Mouse (Mus musculus): ENCODE data around the gene Tmem132c.

Gene Tmem132c

DNA sequence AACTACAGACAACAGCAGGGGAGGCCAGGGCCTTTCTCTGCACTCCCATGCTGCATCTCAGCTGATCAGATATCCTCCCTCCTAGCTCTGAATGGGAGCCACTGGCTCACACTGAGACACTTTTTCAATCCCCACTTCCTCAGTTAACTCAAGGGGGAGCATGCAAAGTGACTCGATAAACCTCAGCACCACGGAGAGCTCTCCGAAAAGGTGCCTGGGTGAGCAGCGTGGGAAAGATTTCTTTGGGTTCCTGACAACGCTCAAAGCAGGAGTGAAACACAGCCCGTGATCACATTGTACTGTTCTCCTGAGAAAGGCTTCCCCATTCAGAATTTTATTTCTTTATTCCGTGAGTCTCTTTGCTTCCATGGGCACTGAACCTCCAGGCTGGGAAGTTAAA, 261.2 kb downstream of the Tmem132c start:
- peak; percentile 48 for DNase-seq

DNA sequence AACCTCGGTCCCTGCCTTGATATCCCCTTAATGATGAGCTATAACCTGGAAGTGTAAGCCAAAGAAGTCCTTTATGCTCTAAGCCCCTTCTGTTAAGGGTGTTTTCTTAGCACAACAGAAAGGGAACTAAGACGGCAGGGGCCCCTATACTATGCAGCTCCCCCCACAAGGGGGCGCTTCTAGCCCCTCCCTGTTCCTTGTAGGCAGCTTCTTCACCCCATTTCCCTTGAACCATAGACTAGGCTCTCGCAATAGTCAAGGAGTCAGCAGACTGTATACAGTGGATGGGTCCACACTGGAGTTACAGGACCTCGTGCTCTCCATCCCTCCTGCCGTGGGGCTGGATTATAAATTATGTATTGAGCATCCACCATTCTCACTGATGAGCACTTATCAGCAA, 264.1 kb downstream of the Tmem132c start:
- DNase-seq: no peak

- no peak for DNase-seq
Observed at GRCm38 (mm10) chr5:127511653-127512052, 270.0 kb downstream of the Tmem132c start.

GRCm38 (mm10) chr5:127515960-127516359, 274.4 kb downstream of the Tmem132c start:
- no peak for DNase-seq

- peak; percentile 50 for DNase-seq
Observed at GRCm38 (mm10) chr5:127522744-127523476, 281.3 kb downstream of the Tmem132c start.

- DNase-seq: no peak
Observed at GRCm38 (mm10) chr5:127527344-127527974, 285.9 kb downstream of the Tmem132c start.

GRCm38 (mm10) chr5:127537508-127537907, 295.9 kb downstream of the Tmem132c start:
- DNase-seq: no peak

GRCm38 (mm10) chr5:127546585-127546991, 305.0 kb downstream of the Tmem132c start:
- no peak for DNase-seq

DNA sequence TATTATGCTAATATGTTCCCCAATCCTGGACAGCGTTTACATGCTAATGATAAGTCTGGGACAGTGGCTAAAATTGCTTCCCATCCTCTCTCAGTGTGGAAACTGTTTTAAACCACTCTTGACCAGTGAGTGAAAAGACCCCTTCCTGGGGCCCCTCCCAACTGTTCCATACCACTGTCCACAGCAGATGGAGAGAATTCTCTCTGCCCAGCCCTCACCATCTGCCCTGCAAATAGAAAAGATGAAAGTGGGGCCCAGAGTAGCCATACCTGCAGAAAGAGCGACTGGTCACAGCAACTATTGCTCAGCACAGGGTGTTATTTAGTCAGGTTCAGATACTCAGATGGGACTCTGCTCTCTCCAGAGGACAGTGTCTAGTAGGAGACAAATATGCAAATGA, 306.5 kb downstream of the Tmem132c start:
- DNase-seq: no peak

GRCm38 (mm10) chr5:127561086-127561485, 319.5 kb downstream of the Tmem132c start:
- no peak for DNase-seq

- DNase-seq: no peak
Observed at GRCm38 (mm10) chr5:127567165-127567741, 325.6 kb downstream of the Tmem132c start.

- peak; percentile 34 for DNase-seq
Observed at GRCm38 (mm10) chr5:127577419-127577818, 335.8 kb downstream of the Tmem132c start.

DNA sequence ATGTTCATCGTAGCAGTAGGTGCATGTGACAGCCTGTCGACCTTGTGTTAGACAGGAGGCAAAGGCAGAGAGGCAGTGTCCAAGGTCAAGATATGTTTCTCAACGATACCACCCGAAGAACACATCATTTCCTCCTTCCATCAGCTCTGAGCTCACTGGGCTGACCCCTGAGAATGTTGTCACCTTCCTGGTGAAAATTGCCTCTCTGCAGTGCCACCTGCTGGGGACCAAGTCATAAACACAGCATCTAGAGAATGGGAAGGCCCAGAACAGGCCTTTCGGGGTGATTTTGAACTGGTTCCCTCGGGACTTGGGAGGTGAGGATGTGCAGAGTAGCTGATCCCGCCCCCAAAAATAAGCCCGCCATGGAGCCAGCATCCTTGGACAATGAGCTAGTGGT, 342.1 kb downstream of the Tmem132c start:
- DNase-seq: no peak

DNA sequence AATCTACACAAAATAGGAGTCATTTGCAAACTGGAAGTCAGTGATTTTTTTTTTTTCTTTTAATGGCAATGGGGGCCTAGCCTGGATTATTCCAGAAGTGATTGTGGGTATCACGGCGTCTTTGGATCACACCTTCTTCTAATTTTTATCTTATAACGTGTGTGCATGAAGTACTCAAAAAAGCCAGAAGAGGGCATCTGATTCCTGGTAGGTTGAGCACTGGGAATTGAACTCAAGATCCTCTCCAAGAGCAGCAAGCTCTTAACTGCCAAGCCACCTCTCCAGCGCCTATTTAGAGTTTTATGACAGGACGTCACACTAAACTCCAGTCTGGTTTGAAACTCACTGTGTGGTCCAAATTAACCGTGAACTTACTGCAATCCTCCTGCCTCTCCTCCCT, 346.2 kb downstream of the Tmem132c start:
- DNase-seq: peak; percentile 14

DNA sequence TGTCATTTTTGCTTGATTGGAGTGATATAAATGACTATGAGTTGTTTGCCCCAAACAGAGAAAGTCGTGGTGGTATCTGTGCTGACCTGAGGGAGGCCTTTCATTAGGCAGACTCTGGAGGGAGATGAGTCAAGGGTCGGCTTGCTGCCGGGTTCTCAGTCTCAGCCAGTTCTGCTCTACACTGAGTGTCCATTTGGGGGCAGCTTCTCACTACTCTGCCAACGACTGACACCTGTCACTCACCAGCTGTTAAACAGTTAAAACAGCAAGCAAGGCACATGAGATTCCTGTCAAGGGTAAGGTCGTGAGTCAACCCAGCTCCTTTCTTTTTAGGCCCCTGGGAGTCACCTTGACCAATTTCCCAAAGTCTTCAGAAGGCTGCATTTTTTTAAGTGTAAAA, 350.8 kb downstream of the Tmem132c start:
- no peak for DNase-seq

DNA sequence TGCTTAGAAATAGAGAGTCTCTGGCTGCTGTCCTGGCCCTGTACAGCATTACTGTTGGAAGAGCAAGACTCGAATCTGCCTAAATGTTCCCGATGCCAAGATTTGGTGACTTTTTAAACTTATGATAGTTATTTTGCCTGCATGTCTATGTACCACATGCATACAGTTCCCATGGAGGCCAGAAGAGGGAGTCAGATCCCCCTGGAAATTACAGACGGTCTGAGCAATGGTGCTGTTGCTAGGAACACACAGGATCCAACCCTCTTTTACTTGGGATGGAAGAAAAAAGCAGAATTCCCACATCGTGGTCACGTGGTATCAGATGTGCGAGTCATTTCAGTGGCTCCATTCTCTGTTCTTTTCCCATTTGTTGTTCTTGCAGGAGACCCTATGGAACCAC, 351.2 kb downstream of the Tmem132c start:
- DNase-seq: peak; percentile 28

- DNase-seq: no peak
Observed at GRCm38 (mm10) chr5:127595676-127596075, 354.1 kb downstream of the Tmem132c start.

- no peak for DNase-seq
Observed at GRCm38 (mm10) chr5:127596862-127597261, 355.3 kb downstream of the Tmem132c start.

DNA sequence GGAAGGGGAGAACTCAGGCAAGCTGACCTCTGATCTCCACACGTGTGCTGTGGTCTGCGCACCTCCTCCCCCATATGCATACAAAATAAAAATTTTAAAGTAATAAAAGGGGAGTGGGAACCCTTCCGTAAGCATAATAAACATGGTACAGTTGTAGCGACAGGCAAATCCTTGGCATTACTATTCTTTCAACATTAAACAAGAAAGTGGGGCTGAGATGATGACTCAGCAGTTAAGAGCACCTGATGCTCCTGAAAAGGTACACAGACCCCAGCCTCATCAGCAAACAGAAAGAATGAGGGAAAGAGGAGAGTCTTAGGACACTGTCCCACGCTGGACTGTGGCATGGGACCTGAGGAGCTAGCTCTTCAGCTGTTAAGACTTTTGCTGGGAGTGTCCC, 361.4 kb downstream of the Tmem132c start:
- DNase-seq: no peak

- DNase-seq: no peak
Observed at GRCm38 (mm10) chr5:127607507-127607906, 365.9 kb downstream of the Tmem132c start.

DNA sequence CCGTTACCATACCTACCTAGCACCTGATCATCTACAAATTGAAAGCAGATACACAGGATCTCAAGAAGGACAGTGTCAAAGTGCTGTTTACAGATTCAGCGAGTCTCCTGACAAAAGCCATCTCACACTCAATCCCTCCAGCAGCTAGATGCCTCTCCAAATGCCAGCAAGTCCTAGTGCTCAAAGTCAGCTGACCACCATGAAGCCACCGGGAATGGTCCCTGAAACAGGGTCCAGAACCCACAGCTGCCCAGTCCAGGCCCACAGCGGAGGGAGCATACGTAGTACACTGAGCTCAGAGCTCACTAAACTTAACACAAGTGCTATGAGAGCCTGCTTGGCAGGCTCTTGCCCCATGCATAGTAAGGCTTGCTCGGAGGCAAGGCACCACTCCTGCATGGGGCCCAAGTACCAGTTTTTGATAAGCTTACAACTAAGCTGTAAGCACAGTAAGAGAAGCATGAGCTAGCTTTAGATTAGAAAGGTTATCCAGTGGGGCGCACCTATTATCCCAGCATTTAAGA, 367.6 kb downstream of the Tmem132c start:
- DNase-seq: no peak

- no peak for DNase-seq
Observed at GRCm38 (mm10) chr5:127610787-127611509, 369.3 kb downstream of the Tmem132c start.

DNA sequence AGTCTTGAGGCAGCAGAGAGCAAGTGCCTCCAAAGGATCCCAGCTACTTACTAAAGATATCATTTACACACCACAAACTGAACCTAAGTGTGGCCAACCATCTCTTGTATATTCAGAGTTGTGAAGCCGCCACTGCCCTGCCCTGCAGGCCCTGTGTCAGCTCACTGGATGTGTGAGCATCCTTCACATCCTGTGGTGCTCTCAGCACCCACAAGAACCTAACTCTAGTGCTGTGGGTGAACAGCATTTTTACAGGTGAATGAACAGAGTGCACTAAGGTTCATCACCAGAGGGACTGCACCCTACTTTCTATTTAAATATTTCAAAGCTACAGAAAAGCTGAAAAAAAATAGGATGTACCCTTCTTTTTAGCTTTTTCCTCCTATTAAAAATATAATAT, 370.3 kb downstream of the Tmem132c start:
- no peak for DNase-seq

Measured in embryo, embryonic 11 days (tissue).